Mouse (Mus musculus) small intestine, adult 2 months (tissue): ENCODE results near the gene Olfr266. TPM values are rescaled to one million over a fixed set of nuclear protein-coding genes. Genes with fewer than 3 reads are reported as not detected.

Source experiments
- H3K27ac ChIP-seq: fragments of 200-500 bp; 2 replicates; pipeline ENCODE4 v1.5.1; 2012; ENCODE audit warnings: low read depth, low read length, control low read depth, inconsistent platforms; ENCODE audit not compliant: insufficient read depth
- H3K27me3 ChIP-seq: fragments of 200-500 bp; 2 replicates; pipeline ENCODE4 v1.6.1; 2012; ENCODE audit warnings: mild to moderate bottlenecking, moderate library complexity, low read length, inconsistent platforms; ENCODE audit not compliant: control insufficient read depth, insufficient read depth
- H3K36me3 ChIP-seq: fragments of 200-500 bp; 2 replicates; pipeline ENCODE4 v1.6.1; 2012; ENCODE audit warnings: mild to moderate bottlenecking, low read length, control low read depth, inconsistent platforms; ENCODE audit not compliant: control insufficient read depth, insufficient read depth
- H3K4me1 ChIP-seq: fragments of 200-500 bp; 2 replicates; pipeline ENCODE4 v1.6.1; 2012; ENCODE audit warnings: low read length, inconsistent platforms, mixed read lengths; ENCODE audit not compliant: control insufficient read depth, insufficient read depth, insufficient read length
- H3K4me3 ChIP-seq: fragments of 200-500 bp; 2 replicates; pipeline ENCODE4 v1.5.1; 2012; ENCODE audit warnings: low read depth, mild to moderate bottlenecking, control low read depth, inconsistent platforms, low read length, moderate library complexity
- CTCF ChIP-seq: fragments of 200-500 bp; IDR thresholded peaks from 2 replicates; pipeline ENCODE4 v1.5.1; 2012; ENCODE audit warnings: low read depth, mild to moderate bottlenecking, control low read depth, inconsistent platforms, low read length, moderate library complexity, mixed read lengths; ENCODE audit not compliant: insufficient replicate concordance, insufficient read length; ENCODE audit errors: extremely low read depth
- POLR2A ChIP-seq: fragments of 200-500 bp; IDR thresholded peaks from 2 replicates; pipeline ENCODE4 v1.6.1; 2012; ENCODE audit warnings: low read depth, mild to moderate bottlenecking, control low read depth, inconsistent platforms, low read length, moderate library complexity
- WGBS: fragments of 180-500 bp; shearing (Covaris S2); methylation state at CpG from one replicate; pipeline ENCODE4 v1.1.7; 2018; 5-methylcytosine and 5-hydroxymethylcytosine counted together
- polyA plus RNA-seq: library from polyadenylated mRNA; depleted of rRNA; stranded (reverse); fragments of >200 nt; gene quantifications from 2 replicates; pipeline ENCODE4 v1.2.3, GENCODE M21; 2012; rRNA removed

The Olfr266 gene
- polyA plus RNA-seq, 1 experiment = not detected

- H3K4me3 ChIP-seq = no peak within 1 kb of the TSS
Observed at GRCm38 (mm10) chr3:106789930-106790329, 36.2 kb downstream of the Olfr266 start, which contains the start of gene Cd53. Gene Cd53 (minus strand): TSS chr3:106790149.

GRCm38 (mm10) chr3:106788440-106788887, 37.6 kb downstream of the Olfr266 start:
- H3K36me3 ChIP-seq = no peaks in the 10 kb centered on the region
- H3K27ac ChIP-seq = peak overlapping the region; percentile 58
- TF ChIP-seq POLR2A (no peak), CTCF (no peak)
- H3K4me1 ChIP-seq = no peaks in the 10 kb centered on the region
- WGBS = 44% methylated on average over 2 of the region's 2 CpGs
- no peaks in the 10 kb centered on the region for H3K27me3 ChIP-seq
- no peak overlapping the region for H3K4me3 ChIP-seq

More at GRCm38 (mm10) chr3:106789930-106790329, 36.2 kb downstream of the Olfr266 start, which contains the start of gene Cd53:
- Histone ChIP-seq H3K27me3 (no peaks in the 10 kb centered on the region), H3K36me3 (no peaks in the 10 kb centered on the region), H3K27ac (0 out of 2 replicates have a peak within 1 kb of the TSS, but pooled peaks have one; percentile 1), H3K4me1 (no peaks in the 10 kb centered on the region)
- 73% methylated on average over 2 of the region's 2 CpGs for WGBS
- TF ChIP-seq CTCF = no peak
- TF ChIP-seq POLR2A = no peak

GRCm38 (mm10) chr3:106787972-106788371, 38.1 kb downstream of the Olfr266 start:
- no peak overlapping the region for H3K4me3 ChIP-seq
- H3K27ac ChIP-seq = peak overlapping the region; percentile 58

GRCm38 (mm10) chr3:106785130-106785529, 41.0 kb downstream of the Olfr266 start:
- WGBS = 63% methylated on average over 3 of the region's 3 CpGs
- H3K27ac ChIP-seq = peak overlapping the region; percentile 22; the same call in 1 of the 2 replicates
- TF ChIP-seq CTCF = no peak
- no peak for TF ChIP-seq POLR2A

More at GRCm38 (mm10) chr3:106787972-106788371, 38.1 kb downstream of the Olfr266 start:
- H3K4me1 ChIP-seq = no peaks in the 10 kb centered on the region
- no peaks in the 10 kb centered on the region for H3K36me3 ChIP-seq
- TF ChIP-seq CTCF = no peak
- no peak for TF ChIP-seq POLR2A
- H3K27me3 ChIP-seq = no peaks in the 10 kb centered on the region

GRCm38 (mm10) chr3:106771834-106772233, 54.3 kb downstream of the Olfr266 start:
- WGBS = 96% methylated on average over 1 of the region's 1 CpGs
- Histone ChIP-seq H3K27ac (no peak overlapping the region), H3K36me3 (no peaks in the 10 kb centered on the region), H3K4me3 (no peak overlapping the region), H3K4me1 (no peaks in the 10 kb centered on the region), H3K27me3 (no peaks in the 10 kb centered on the region)
- TF ChIP-seq POLR2A (no peak), CTCF (no peak)

More at GRCm38 (mm10) chr3:106785130-106785529, 41.0 kb downstream of the Olfr266 start:
- H3K27me3 ChIP-seq = no peaks in the 10 kb centered on the region
- no peaks in the 10 kb centered on the region for H3K4me1 ChIP-seq
- H3K36me3 ChIP-seq = no peaks in the 10 kb centered on the region
- no peak overlapping the region for H3K4me3 ChIP-seq

Other genes with a start within 250 kb of the Olfr266 start
- gene Lrif1, start 141.3 kb downstream of the Olfr266 start, polyA plus RNA-seq = 0.15 and 0.42 TPM in 2 replicates
- gene Cd53, start 36.1 kb downstream of the Olfr266 start, polyA plus RNA-seq = 2.7 and 3.2 TPM in 2 replicates
- 2.5 and 3.9 TPM in 2 replicates for gene Kcna3, start 209.9 kb upstream of the Olfr266 start, polyA plus RNA-seq